Mouse (Mus musculus) testis, postnatal 14 days (tissue): ENCODE measurements around the gene Lhfpl4.

ENCODE experiments used
- DNase-seq: peaks from one replicate; pipeline ENCODE4 v3.0.0; 2021; ENCODE audit warnings: low spot score

Lhfpl4 gene

DNA sequence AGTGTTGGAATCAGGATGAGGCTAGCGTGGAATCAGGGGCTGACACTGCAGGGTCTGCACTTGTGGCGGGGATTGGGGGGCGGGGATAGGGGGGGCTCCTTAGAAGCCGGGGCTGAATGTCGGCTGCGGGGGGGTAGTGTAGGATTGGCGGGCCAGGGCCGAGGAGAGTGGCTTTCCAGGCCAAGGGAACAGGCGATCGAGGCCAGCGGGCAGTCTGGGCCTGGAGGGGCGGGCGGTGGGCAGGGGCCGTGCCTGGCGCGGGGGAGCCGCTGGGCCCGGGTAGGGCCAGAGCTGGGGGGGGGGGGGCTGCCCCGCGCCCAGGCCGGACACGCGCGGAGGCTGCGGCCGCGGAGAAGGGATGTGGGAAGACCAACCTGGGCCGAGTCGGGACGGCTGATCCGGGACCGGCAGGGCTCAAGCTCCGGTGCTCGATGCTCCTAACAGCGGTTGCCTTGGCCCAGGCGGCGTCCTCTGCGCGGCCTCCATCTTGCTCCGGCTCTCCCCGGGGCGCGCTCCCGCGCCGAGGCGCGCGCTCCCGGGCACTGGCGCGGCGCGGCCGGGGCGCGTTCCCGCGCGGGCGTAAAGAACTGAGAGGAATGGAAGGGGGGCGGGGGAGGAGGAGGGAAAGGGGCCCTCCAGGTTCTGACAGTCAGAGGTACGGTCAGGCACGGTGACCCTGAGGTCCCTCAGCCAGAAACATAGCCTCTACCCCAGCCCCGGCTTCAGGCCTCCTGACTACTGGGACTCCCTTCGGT lies at the start of gene Lhfpl4:
TSS of gene Lhfpl4 (minus strand) at position 544 of the 755 bp plus-strand sequence.
- DNase-seq, result no peak

DNA sequence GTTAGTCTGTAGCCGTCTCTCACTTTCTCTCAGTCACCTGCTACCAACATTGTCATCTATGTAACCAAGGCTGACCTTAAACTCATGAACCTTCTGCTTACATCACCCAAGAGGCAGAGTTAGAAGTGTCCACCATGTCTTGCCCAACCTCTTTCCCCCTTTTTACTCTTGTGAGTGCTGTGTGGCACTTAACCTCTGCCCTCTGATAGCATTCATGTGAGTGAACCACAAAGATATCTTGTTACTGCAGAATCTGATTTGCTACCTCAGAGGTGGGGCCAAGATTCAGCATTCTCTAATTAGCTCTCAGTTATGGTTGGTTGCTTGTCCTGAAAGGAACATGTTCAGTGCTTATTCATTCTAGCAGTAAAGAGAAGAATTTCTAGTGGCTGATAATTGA lies 47.6 kb upstream of the Lhfpl4 start:
- no peak for DNase-seq

DNA sequence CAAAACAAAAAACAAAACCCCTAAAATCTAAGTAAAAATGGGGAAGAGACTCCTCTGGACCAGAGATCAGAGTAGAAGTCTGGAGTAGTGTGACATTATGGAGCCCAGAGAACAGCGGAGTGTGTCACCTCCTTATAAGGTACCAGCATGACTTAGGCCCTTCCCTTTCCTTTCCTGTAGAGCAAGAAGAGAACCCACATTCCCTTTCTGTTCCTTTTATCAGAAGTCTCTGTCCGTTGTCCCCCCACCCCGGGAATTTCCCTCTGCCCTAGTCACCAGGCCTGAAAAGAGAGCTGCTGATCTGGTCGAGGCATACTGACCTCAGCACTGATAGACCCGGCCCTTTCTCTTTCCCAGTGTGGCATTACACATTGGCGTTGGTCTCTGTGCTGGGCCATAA lies 43.3 kb upstream of the Lhfpl4 start:
- DNase-seq, result no peak

DNA sequence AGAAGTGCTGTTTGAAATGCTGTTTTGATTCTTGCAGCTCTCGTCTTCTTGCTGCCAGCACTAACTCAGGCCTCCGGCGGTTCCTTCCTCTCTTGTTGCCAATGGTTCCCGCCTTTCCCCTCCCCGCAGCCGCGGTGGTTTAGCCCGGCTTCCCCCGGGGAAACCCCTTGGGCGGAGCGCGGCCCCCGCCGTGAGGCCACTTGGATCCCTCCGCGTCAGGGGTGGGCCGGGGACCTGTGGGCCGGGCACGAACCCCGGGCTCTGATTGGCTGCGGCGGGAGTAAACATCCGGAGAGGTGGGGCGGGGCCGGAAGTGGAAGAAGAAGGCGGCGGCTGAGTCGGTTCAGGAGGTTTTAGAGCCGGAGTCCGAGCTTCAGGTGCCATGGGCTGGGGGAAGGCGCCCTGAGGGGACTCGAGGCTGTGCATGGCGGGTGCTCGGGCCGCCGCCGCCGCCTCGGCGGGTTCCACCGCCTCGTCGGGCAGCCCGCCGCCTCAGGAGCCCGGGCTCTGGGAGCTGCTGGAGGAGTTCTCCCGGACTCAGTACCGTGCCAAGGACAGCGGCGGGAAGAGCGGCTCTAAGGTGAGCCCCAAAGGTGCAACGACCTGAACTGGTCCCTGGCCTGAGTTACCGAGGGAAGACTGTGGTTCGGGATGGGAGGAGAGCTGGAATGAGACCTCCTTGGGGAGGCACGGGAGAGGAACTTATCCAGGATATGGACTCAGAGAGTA lies 42.5 kb upstream of the Lhfpl4 start, which contains the start of gene Mtmr14:
TSS of gene Mtmr14 (plus strand) at position 302 of the 729 bp plus-strand sequence.
- peak; percentile 98 for DNase-seq

DNA sequence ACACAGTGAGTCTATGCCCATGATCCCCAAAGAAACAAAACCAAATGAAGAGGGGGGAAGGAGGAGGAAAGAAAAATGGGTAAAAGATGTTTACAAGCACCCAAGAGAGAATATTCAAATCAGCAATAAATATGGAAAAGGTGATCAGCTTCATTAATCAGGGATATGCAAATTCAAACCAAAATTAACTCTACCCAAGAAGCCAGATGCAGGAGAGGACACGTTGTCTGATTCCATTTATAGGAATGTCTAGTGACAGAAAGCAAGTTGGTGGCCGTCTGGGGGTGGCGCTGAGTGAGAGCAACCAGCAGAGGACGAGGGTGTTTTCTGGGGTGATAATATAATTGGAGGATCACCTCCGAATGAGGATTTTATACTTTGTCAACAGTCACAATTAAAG lies 40.0 kb upstream of the Lhfpl4 start:
- no peak for DNase-seq

DNA sequence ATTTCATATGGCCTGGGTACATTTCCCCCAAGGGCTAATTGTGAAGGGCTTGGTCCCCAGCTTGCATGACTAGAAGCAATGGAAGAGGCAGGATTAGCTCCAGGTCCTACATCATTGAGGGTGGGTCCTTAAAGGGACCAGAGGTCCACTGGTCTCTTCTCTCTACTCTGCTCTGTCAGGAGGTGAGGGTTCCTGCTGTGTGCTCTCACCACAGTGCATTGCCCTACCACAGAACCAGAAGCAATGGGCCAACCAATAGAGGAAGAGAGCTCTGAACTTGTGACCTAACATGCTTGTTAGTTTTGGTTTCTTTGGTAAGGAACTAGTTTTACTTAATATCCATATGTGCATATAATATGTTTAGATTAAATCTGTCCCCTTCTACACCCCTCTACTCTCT lies 31.5 kb upstream of the Lhfpl4 start:
- no peak for DNase-seq

DNA sequence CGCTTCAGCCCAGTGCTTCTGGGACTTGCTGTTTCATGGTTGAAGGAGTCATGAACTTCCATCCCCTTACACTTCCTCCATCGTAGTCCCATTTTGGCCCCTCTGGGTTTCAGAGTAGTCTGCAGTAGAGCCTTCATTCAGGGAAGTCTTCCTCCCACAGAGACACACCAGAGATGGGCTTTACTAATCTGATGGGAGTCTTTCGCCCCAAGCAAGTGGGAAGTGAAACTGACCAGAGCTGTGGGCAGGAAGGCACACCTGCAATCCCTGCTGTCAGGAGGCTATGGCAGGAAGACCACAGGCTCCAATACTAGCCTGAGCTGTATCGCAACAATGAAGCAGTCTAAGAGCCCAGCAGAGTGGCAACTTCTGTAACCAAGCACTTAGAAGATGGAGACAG lies 30.6 kb upstream of the Lhfpl4 start:
- peak; percentile 53 for DNase-seq

DNA sequence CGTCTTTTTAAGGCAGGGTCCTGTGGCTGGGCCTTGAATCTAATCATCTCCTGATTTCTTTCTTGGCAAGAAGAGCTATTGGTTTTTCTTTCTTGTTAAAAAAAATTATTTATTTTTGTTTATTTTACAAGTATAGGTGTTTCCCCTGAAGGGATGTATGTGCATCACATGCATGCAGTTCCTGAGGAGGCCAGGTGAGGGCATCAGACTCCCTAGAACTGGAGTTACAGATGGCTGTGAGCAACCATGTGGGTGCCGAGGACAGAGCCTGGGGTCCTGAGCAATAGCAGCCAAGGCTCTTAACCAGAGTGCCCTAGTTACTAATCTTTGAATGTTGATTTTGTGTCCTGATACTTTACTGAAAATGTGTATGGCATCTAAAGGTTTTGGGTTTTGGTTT lies 21.1 kb upstream of the Lhfpl4 start:
- no peak for DNase-seq

DNA sequence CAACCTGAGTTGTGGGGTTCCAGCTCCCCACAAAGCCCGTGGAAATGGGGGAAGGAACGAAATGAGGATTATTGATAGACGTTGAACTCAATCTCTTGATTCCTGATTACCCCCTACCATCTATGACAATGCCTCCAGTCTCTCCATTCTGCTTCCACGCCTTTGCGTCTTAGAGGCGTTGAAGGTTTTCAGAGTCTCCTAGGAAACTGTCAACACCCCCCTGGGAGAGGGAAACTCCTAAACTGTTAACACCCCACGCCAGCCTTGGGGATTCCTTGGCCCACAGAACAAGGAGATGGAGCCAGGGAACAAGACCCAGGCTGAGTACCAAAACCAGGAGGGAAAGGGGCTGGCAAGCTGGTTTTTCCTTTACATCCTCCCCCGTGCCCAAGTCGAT lies 410 bp upstream of the Lhfpl4 start:
- no peak for DNase-seq

DNA sequence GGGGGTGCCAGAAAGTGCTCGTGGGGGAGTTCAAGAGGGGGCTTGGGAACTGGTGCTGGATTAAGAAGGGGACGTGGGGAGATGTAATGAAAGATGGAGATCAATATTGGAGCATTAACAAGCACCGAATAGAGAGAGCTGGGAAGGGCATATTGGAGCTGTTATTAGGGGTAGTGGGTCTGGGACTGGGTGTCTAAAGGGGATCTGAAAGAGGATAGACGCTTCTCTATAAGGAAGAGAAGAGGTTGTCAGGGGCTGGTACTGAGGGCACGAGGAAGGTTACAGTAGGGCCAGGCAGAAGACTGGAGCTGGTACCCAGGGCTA lies 705 bp downstream of the Lhfpl4 start:
- DNase-seq, result no peak

DNA sequence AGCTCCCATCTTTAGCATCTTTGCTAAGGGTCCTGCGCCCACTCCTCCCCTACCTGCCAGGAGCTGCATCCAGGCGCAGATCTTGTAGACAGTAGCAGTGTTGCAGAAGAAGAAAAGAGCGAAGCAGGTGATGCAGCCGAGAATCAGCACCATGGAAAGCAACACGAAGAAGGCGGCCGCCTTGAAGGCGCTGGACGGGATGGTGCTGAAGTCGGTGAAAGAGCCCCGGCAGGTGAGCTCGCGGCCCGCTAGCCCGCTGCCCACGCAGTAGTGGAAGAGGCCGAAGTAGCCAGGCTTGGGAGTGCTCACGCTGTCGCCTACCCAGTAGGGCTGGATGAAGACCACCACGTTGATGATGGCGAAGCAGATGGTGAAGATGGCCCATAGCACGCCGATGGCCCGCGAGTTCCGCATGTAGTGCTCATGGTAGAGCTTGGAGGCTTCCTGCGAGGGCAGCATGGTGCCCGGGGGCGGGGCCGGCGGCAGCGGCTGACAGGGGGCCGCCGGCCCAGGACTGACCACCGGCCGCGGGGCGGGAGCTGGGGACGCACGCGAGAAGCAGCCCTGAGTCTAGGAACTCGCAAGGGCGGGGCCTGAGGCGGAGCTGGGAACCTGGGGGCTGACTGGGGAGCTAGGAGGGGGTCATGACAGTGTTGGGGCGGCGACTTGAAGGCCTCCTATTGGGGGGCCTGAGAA lies 1.3 kb downstream of the Lhfpl4 start:
- peak; percentile 54 for DNase-seq

DNA sequence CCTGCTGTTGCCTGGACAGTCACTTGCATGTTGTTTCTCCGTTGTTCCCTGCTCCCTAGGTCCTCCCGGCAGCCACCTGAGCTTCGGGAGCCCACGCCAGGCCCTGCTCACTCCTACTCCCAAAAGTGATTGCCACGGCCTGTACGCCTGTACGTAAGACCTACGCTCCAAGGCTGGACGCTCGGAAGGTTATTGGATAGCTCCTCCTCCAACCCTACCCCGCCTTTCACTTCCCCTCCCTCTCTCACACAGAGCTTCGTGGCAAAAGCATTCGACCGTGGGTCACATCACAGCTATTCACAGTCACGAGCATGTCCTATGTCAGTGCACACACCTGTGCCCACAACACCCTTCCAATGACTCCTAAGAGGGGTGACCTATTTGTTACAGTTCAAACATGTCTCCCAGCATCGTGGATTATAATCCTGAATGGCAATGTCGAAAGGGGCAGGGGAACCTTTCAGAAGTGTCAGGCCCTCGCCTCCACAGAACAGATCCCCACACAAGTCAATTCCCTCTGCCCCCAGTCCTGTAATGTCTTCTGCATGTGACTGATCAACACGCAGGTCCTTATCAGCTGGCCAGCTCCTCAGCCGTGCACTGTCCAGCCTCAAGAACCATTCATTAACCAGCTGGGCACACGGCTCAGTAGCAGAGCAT lies 10.2 kb downstream of the Lhfpl4 start:
- DNase-seq, result no peak

DNA sequence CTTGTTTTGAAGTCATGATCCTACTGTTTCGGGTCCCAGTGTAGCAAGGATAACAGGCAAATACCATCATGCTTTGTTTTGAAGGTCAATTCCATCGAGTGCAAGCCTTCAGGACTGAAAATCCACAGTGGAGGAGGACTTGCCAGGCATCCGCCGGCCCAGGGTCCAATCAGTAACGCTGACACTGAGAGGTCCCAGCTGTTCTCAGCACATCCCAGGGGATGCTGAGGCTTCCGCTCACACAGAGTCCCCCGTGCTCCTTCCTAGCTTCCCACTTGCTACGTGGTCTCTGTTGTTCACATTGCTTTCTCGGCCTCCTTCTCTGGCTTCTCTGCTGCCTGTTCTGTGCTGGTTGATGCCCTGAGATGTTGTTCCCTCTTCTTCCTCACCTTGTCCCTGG lies 11.0 kb downstream of the Lhfpl4 start:
- DNase-seq, result no peak

DNA sequence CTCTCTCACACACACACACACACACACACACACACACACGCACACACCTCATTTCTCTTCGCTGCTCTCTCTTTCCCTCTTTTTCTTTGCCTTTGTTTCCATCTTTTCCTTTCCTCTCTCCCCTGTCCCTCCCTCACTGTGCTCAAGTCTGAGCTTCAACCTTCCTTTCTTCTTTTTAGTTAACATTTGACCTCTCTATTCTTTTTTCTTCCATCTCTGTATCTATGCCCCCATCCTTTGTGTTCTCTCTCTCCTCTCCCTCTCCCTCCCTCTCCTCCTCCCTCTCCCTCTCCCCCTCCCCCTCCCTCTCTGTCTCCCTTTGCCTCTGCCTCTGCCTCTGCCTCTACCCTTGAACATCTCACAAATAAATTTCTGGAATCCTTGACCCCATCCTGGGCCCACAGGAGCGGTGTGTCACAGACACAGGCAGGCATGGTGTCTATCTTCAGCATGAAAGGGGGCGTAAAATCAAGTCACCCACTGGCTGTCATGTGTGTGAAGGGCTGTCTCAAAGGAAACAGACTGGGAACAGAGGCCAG lies 15.9 kb downstream of the Lhfpl4 start:
- DNase-seq, result no peak

DNA sequence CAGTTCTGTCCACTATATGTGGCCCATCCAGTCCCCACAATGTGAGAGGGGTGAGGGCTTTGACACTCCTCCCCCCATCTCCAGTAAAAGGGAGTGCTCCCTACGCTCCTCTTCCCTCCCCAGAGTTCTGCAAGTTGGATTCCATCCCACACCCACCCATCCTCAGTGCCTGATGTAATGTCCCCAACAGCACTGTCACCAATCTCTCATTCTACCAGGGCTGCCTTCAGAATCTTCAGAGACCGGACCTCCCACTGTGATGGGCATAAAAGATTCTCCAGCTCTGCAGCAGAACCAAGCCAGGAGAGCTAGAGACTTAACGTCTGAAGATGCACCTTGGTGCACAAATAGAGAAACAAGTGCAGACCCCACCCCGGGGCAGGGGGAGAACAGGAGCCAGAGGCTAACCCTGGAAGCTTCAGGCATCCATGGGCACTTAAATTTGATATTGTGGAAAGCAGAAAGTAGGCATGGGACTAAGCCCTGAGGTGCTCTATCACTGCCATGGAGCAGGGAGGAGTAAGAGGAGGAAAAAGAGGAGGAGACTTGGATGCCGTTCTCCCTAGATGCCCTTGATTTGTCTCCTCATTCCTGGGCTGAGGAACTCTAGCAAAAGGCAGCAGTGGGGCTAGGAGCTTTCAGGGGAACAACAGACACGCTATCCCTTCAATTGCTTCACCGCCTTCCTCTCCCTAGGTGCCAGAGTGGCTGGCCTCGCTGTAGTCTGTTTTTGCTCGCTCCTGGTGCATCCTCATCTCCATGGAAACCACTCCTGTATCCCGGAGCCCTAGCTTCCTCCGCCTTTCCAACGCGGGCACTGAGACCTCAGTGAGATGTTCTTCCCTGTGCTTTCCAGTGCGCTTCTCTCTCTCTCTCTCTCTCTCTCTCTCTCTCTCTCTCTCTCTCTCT lies 16.6 kb downstream of the Lhfpl4 start:
- no peak for DNase-seq

DNA sequence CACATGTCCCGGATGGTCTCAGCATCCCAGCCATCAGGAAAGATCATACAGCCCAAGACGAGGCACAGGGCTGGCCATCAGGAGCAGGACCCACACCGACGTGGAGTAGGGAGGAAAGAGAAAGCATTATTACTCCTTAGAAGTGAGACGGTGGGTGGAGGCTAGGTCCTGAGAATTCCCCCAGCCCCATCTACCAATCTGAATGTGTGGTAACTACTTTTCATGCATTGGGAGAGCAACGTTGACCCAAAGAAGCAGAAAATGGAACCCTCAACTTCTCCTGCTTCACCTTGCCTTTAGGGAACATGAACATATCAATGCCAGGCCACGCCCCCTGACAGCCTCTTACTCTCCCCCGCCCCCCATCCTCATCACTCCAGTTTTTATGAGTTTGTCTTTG lies 18.6 kb downstream of the Lhfpl4 start:
- no peak for DNase-seq

DNA sequence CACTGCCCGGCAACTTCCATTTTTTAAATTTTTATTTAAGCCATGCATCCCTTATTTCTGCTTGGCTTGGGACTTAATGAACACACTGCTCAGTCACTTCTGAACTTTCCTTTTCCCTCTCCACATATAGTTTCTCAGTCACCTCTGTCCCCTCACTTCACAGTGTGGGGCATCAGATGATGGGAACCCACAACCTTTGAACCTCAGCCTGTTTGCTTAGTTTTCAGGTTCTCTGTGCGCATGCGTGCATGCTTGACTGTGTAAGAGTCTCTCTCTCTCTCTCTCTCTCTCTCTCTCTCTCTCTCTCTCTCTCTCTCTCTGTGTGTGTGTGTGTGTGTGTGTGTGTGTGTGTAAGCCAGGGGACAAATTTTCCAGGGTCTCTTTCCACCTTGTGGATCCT lies 19.7 kb downstream of the Lhfpl4 start:
- DNase-seq, result no peak

DNA sequence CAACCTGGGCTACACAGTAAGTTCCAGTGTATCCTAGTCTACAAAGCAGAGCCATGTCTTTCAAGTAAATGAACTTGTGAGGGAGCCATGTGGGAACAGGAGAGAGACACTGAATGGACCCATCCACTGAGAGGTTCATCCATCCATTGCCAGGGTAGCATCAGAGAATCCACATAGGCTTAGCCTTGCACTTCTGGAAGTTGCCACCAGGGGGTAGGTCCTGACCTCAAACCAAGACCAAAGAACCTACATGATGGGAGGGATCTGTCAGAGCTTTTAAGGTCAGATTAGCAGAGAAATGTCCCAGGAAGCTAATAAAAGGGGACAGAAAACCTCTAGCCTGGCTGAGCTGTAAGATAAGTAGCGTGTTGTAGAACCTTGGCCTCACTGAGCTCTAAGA lies 22.6 kb downstream of the Lhfpl4 start:
- DNase-seq, result no peak

DNA sequence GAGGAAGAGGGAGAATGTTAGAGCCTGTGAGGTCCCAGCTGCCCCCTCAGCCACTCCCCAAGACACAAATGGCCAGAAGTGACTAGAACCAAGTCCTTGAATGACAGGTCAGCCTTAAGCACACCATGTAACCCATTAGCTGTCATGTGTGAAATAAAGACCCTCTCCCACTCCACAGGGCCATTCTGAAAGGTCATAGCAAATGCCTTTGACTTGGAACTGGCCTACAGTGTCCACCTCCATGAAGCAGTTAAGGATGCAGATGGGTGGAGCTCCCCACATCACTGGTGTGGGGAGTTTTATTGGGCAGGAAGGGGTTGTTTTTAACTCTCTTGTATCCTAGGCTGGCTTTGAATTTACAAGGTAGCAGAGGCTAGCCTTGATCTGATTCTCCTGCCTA lies 23.2 kb downstream of the Lhfpl4 start:
- DNase-seq, result no peak

DNA sequence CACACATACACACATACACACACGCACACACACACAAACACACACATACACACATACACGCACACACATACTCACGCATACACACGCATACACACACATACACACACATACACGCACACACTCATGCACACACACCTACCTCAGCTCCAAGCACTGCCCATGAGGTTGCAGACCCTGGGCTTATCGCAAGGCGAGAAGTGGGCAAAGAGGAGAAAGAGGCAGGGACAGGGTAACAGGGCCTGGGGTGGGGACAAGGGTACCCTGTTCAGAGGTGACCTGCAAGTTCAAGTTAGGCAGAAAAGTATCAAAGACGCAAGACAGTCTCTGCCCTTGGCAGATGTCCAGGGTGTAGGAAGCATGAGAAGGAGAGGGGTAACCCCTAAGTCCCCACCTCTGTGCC lies 24.5 kb downstream of the Lhfpl4 start:
- no peak for DNase-seq

DNA sequence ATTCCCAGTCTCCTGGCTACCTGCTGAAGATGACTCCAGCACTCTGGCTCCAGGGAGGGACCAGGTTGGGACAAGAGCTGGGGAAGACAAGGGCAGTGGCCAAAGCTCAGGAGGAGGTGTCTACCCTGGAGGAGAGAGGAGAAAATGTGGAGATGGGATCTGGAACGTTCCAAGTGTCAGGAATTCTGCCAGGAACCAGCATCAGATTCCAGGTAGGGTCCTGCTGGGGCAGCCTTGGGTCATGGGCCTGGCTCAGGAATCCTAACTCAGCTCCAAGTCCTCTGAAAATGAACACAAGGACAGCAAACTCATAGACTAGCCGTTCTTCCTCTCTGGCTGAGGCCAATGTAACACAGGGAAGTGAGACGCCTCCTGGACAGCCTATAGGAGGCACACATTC lies 25.3 kb downstream of the Lhfpl4 start:
- DNase-seq, result no peak
